Mouse (Mus musculus): ENCODE results near the gene Olfr639. TPM values are rescaled to one million over a fixed set of nuclear protein-coding genes. Genes with fewer than 3 reads are reported as not detected.
A peak's percentile ranks its signal among the peaks of the same experiment; 100 is the strongest.

Olfr639 gene
- total RNA-seq, 1 experiment, result 0.45 TPM

- H3K9me3 ChIP-seq (ENCODE audit: control insufficient read depth, insufficient read depth, low read depth, low read length), result no peaks in the 10 kb centered on the region
- in situ Hi-C loops (cut with MboI; ENCODE audit: low sequenced_read_pairs in 2 of 2, unreplicated experiment in 2 of 2), result no loop called here
- TF ChIP-seq CHD2 (IDR thresholded peaks at IDR 0.05; ENCODE audit: low read depth, low read length) (no peak), HCFC1 (IDR thresholded peaks at IDR 0.05; ENCODE audit: borderline replicate concordance, insufficient read depth, low read length) (no peak), ZC3H11A (IDR thresholded peaks at IDR 0.05; ENCODE audit: borderline replicate concordance, low read depth, low read length) (no peak), MAFK (IDR thresholded peaks at IDR 0.05; ENCODE audit: insufficient read depth, low read depth, low read length) (no peak), ZNF384 (IDR thresholded peaks at IDR 0.05; ENCODE audit: low read depth, low read length) (no peak)
- H3K4me1 ChIP-seq (ENCODE audit: control insufficient read depth in 2 of 2, insufficient read depth in 2 of 2, low read length in 2 of 2, poor library complexity in 1 of 2), result no peaks in the 10 kb centered on the region
- H3K36me3 ChIP-seq (ENCODE audit: control insufficient read depth, insufficient read depth, low read length, poor library complexity, severe bottlenecking), result no peaks in the 10 kb centered on the region
- H3K27ac ChIP-seq (ENCODE audit: insufficient read depth, low read depth, low read length, poor library complexity, severe bottlenecking), result no peak within 1 kb of the TSS
- no peak within 1 kb of the TSS for H3K9ac ChIP-seq (ENCODE audit: insufficient read depth, low read depth, low read length, poor library complexity, severe bottlenecking)
- DNase-seq (ENCODE audit: low read depth, low spot score), result no peak
- H3K4me3 ChIP-seq (ENCODE audit: insufficient read depth in 1 of 2, low read depth in 1 of 2, low read length in 2 of 2, poor library complexity in 1 of 2, severe bottlenecking in 1 of 2), result peak within 1 kb of the TSS in 1 of 2 experiments; percentile 32; a peak in 1 of 4 replicates
Measured at GRCm38 (mm10) chr7:104035145-104035544, 18.0 kb upstream of the Olfr639 start, which contains the start of gene Olfr641. Gene Olfr641, plus strand, starts transcription at chr7:104035445.

GRCm38 (mm10) chr7:104026978-104027377 is 9.9 kb upstream of the Olfr639 start:
- H3K27ac ChIP-seq (ENCODE audit: insufficient read depth, low read depth, low read length, poor library complexity, severe bottlenecking), result no peak overlapping the region
- H3K9ac ChIP-seq (ENCODE audit: insufficient read depth, low read depth, low read length, poor library complexity, severe bottlenecking), result no peak overlapping the region
- no peak overlapping the region for H3K4me3 ChIP-seq (ENCODE audit: insufficient read depth in 1 of 2, low read depth in 1 of 2, low read length in 2 of 2, poor library complexity in 1 of 2, severe bottlenecking in 1 of 2)
- no peaks in the 10 kb centered on the region for H3K4me1 ChIP-seq (ENCODE audit: control insufficient read depth in 2 of 2, insufficient read depth in 2 of 2, low read length in 2 of 2, poor library complexity in 1 of 2)
- DNase-seq (ENCODE audit: low read depth, low spot score), result no peak
- no peaks in the 10 kb centered on the region for H3K36me3 ChIP-seq (ENCODE audit: control insufficient read depth, insufficient read depth, low read length, poor library complexity, severe bottlenecking)
- no peaks in the 10 kb centered on the region for H3K9me3 ChIP-seq (ENCODE audit: control insufficient read depth, insufficient read depth, low read depth, low read length)
- in situ Hi-C loops (cut with MboI; ENCODE audit: low sequenced_read_pairs in 2 of 2, unreplicated experiment in 2 of 2), result no loop called here
- no peak for TF ChIP-seq MAFK (IDR thresholded peaks at IDR 0.05; ENCODE audit: insufficient read depth, low read depth, low read length)
- TF ChIP-seq CHD2 (IDR thresholded peaks at IDR 0.05; ENCODE audit: low read depth, low read length), result no peak
- no peak for TF ChIP-seq ZNF384 (IDR thresholded peaks at IDR 0.05; ENCODE audit: low read depth, low read length)
- no peak for TF ChIP-seq ZC3H11A (IDR thresholded peaks at IDR 0.05; ENCODE audit: borderline replicate concordance, low read depth, low read length)
- no peak for TF ChIP-seq HCFC1 (IDR thresholded peaks at IDR 0.05; ENCODE audit: borderline replicate concordance, insufficient read depth, low read length)

- Histone ChIP-seq H3K9me3 (ENCODE audit: control insufficient read depth, insufficient read depth, low read depth, low read length) (no peaks in the 10 kb centered on the region), H3K36me3 (ENCODE audit: control insufficient read depth, insufficient read depth, low read length, poor library complexity, severe bottlenecking) (no peaks in the 10 kb centered on the region), H3K4me1 (ENCODE audit: control insufficient read depth in 2 of 2, insufficient read depth in 2 of 2, low read length in 2 of 2, poor library complexity in 1 of 2) (no peaks in the 10 kb centered on the region), H3K4me3 (ENCODE audit: insufficient read depth in 1 of 2, low read depth in 1 of 2, low read length in 2 of 2, poor library complexity in 1 of 2, severe bottlenecking in 1 of 2) (no peak within 1 kb of the TSS), H3K9ac (ENCODE audit: insufficient read depth, low read depth, low read length, poor library complexity, severe bottlenecking) (no peak within 1 kb of the TSS), H3K27ac (ENCODE audit: insufficient read depth, low read depth, low read length, poor library complexity, severe bottlenecking) (no peak within 1 kb of the TSS)
- no peak for TF ChIP-seq ZC3H11A (IDR thresholded peaks at IDR 0.05; ENCODE audit: borderline replicate concordance, low read depth, low read length)
- TF ChIP-seq CHD2 (IDR thresholded peaks at IDR 0.05; ENCODE audit: low read depth, low read length), result no peak
- TF ChIP-seq MAFK (IDR thresholded peaks at IDR 0.05; ENCODE audit: insufficient read depth, low read depth, low read length), result no peak
- DNase-seq (ENCODE audit: low read depth, low spot score), result no peak
- in situ Hi-C loops (cut with MboI; ENCODE audit: low sequenced_read_pairs in 2 of 2, unreplicated experiment in 2 of 2), result no loop called here
Measured at GRCm38 (mm10) chr7:104025473-104025872, 8.4 kb upstream of the Olfr639 start, which contains the start of gene Olfr640. Gene Olfr640, minus strand, starts transcription at chr7:104025573.

DNA sequence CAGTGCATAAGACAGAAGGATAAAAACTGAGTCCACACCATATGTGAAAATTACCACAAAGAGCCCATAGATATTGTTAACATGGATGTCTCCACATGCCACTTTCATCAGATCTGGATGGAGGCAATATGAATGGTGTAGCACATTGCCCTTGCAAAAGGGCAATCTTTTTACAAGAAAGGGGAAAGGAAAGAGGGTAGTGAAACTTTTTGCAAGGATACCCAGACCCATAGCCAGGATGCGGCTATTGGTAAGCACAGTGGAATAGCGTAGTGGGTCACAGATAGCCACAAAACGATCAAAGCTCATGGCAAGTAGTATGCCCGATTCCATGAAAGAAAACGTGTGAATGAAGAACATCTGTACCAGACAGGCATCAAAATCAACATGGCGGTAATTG is 4.5 kb upstream of the Olfr639 start:
- Histone ChIP-seq H3K27ac (ENCODE audit: insufficient read depth, low read depth, low read length, poor library complexity, severe bottlenecking) (no peak overlapping the region), H3K9me3 (ENCODE audit: control insufficient read depth, insufficient read depth, low read depth, low read length) (no peaks in the 10 kb centered on the region), H3K4me3 (ENCODE audit: insufficient read depth in 1 of 2, low read depth in 1 of 2, low read length in 2 of 2, poor library complexity in 1 of 2, severe bottlenecking in 1 of 2) (no peak overlapping the region), H3K36me3 (ENCODE audit: control insufficient read depth, insufficient read depth, low read length, poor library complexity, severe bottlenecking) (no peaks in the 10 kb centered on the region), H3K9ac (ENCODE audit: insufficient read depth, low read depth, low read length, poor library complexity, severe bottlenecking) (no peak overlapping the region), H3K4me1 (ENCODE audit: control insufficient read depth in 2 of 2, insufficient read depth in 2 of 2, low read length in 2 of 2, poor library complexity in 1 of 2) (no peaks in the 10 kb centered on the region)
- in situ Hi-C loops (cut with MboI; ENCODE audit: low sequenced_read_pairs in 2 of 2, unreplicated experiment in 2 of 2), result no loop called here
- TF ChIP-seq CHD2 (IDR thresholded peaks at IDR 0.05; ENCODE audit: low read depth, low read length) (no peak), MAFK (IDR thresholded peaks at IDR 0.05; ENCODE audit: insufficient read depth, low read depth, low read length) (no peak), HCFC1 (IDR thresholded peaks at IDR 0.05; ENCODE audit: borderline replicate concordance, insufficient read depth, low read length) (no peak), ZNF384 (IDR thresholded peaks at IDR 0.05; ENCODE audit: low read depth, low read length) (no peak), ZC3H11A (IDR thresholded peaks at IDR 0.05; ENCODE audit: borderline replicate concordance, low read depth, low read length) (no peak)
- no peak for DNase-seq (ENCODE audit: low read depth, low spot score)

DNA sequence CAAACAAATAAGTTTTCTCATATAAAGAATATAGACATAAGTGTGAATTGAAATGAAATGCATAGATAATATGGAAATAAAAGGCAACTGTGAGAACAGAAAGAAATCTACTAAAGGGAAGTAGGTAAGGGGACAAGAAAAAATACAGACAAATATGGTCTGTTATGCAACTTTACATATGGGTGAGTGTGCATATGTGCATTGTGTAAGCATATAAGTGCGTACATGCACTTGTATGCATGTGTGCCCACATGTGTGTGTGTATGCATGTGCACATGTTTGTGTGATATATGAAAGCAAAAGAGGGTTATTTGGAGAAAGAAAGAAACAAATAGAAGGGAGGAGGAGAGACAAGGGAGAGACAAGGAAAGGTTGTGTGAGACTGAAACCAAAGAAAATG is 1.9 kb upstream of the Olfr639 start:
- H3K9me3 ChIP-seq (ENCODE audit: control insufficient read depth, insufficient read depth, low read depth, low read length), result no peaks in the 10 kb centered on the region
- no peak overlapping the region for H3K27ac ChIP-seq (ENCODE audit: insufficient read depth, low read depth, low read length, poor library complexity, severe bottlenecking)
- TF ChIP-seq HCFC1 (IDR thresholded peaks at IDR 0.05; ENCODE audit: borderline replicate concordance, insufficient read depth, low read length) (no peak), MAFK (IDR thresholded peaks at IDR 0.05; ENCODE audit: insufficient read depth, low read depth, low read length) (no peak), ZNF384 (IDR thresholded peaks at IDR 0.05; ENCODE audit: low read depth, low read length) (no peak), CHD2 (IDR thresholded peaks at IDR 0.05; ENCODE audit: low read depth, low read length) (no peak)
- DNase-seq (ENCODE audit: low read depth, low spot score), result no peak
- in situ Hi-C loops (cut with MboI; ENCODE audit: low sequenced_read_pairs in 2 of 2, unreplicated experiment in 2 of 2), result no loop called here
- H3K4me3 ChIP-seq (ENCODE audit: insufficient read depth in 1 of 2, low read depth in 1 of 2, low read length in 2 of 2, poor library complexity in 1 of 2, severe bottlenecking in 1 of 2), result no peak overlapping the region
- no peaks in the 10 kb centered on the region for H3K36me3 ChIP-seq (ENCODE audit: control insufficient read depth, insufficient read depth, low read length, poor library complexity, severe bottlenecking)
- no peak overlapping the region for H3K9ac ChIP-seq (ENCODE audit: insufficient read depth, low read depth, low read length, poor library complexity, severe bottlenecking)
- no peaks in the 10 kb centered on the region for H3K4me1 ChIP-seq (ENCODE audit: control insufficient read depth in 2 of 2, insufficient read depth in 2 of 2, low read length in 2 of 2, poor library complexity in 1 of 2)
